Mouse (Mus musculus) common myeloid progenitor, adult 5-6 weeks (primary cell): Measurements from ENCODE around the gene Stum. TPM values are rescaled to one million over a fixed set of nuclear protein-coding genes. Genes with fewer than 3 reads are reported as not detected.

Source experiments
- ATAC-seq: replicated peaks from 2 replicates; pipeline ENCODE4 v1.8.0; 2016; ENCODE audit warnings: low read depth, mild to moderate bottlenecking, moderate TSS enrichment, inconsistent platforms; ENCODE audit not compliant: poor library complexity, severe bottlenecking
- total RNA-seq: library from RNA; stranded (forward); fragments of 200-1000, 187-1606 nt; gene quantifications from 2 replicates; pipeline ENCODE4 v1.2.3, GENCODE M21; 2017

Stum gene
- total RNA-seq, 1 experiment from 2014 or later: not detected

- peak; percentile 67 for ATAC-seq
Observed at GRCm38 (mm10) chr1:180433796-180434566, 49.3 kb downstream of the Stum start.

- ATAC-seq: no peak
Observed at GRCm38 (mm10) chr1:180433098-180433538, 50.2 kb downstream of the Stum start.

- ATAC-seq: peak; percentile 78
Observed at GRCm38 (mm10) chr1:180431833-180432232, 51.5 kb downstream of the Stum start.

- no peak for ATAC-seq
Observed at GRCm38 (mm10) chr1:180429819-180430218, 53.5 kb downstream of the Stum start.

GRCm38 (mm10) chr1:180428871-180429270 is 54.4 kb downstream of the Stum start:
- ATAC-seq: 0 out of 2 replicates have a peak, but pooled peaks have one; percentile 1

- peak; percentile 38 for ATAC-seq
Observed at GRCm38 (mm10) chr1:180428101-180428712, 55.1 kb downstream of the Stum start.

- no peak for ATAC-seq
Observed at GRCm38 (mm10) chr1:180427685-180428084, 55.6 kb downstream of the Stum start.

- no peak for ATAC-seq
Observed at GRCm38 (mm10) chr1:180426405-180426804, 56.9 kb downstream of the Stum start.

GRCm38 (mm10) chr1:180423931-180424330 is 59.4 kb downstream of the Stum start:
- ATAC-seq: no peak

GRCm38 (mm10) chr1:180423008-180423639 is 60.2 kb downstream of the Stum start:
- peak; percentile 67 for ATAC-seq

- ATAC-seq: peak; percentile 64
Observed at GRCm38 (mm10) chr1:180422076-180422828, 61.1 kb downstream of the Stum start.

- ATAC-seq: no peak
Observed at GRCm38 (mm10) chr1:180421165-180421909, 62.0 kb downstream of the Stum start.

GRCm38 (mm10) chr1:180420496-180421164 is 62.7 kb downstream of the Stum start:
- ATAC-seq: no peak

- no peak for ATAC-seq
Observed at GRCm38 (mm10) chr1:180419059-180419458, 64.2 kb downstream of the Stum start.

GRCm38 (mm10) chr1:180417118-180417517 is 66.2 kb downstream of the Stum start:
- peak; percentile 74 for ATAC-seq

GRCm38 (mm10) chr1:180415836-180416235 is 67.5 kb downstream of the Stum start:
- no peak for ATAC-seq

GRCm38 (mm10) chr1:180415064-180415463 is 68.2 kb downstream of the Stum start:
- ATAC-seq: no peak

- ATAC-seq: no peak
Observed at GRCm38 (mm10) chr1:180410306-180410705, 73.0 kb downstream of the Stum start.

- no peak for ATAC-seq
Observed at GRCm38 (mm10) chr1:180409771-180410170, 73.5 kb downstream of the Stum start.
